Mouse (Mus musculus) bone marrow, adult 2 months (tissue): ENCODE data around the gene Sox9.

Experiments used
- CTCF ChIP-seq: fragments of 200-500 bp; IDR thresholded peaks from 2 replicates; pipeline ENCODE4 v1.5.1; 2011; ENCODE audit warnings: low read length, control low read depth; ENCODE audit not compliant: control insufficient read depth, insufficient read depth
- POLR2A ChIP-seq: fragments of 200-500 bp; IDR thresholded peaks from 2 replicates; pipeline ENCODE4 v1.6.1; 2011; ENCODE audit warnings: low read depth, mild to moderate bottlenecking, control low read depth, low read length, borderline replicate concordance; ENCODE audit not compliant: control insufficient read depth

GRCm38 (mm10) chr11:112732401-112732800 is 49.6 kb upstream of the Sox9 start:
- TF ChIP-seq CTCF (no peak), POLR2A (no peak)
